Mouse (Mus musculus) ZHBTc4 (cell line): ENCODE measurements at regions not wholly inside any gene's neighbourhood (a gene's known extent, or its start where the extent isn't known, plus 50 kb on each side); places are given as distances from the start of the nearest gene placed in this dataset.

Experiments used
- DNase-seq: peaks from one replicate; pipeline ENCODE4 v3.0.0-alpha.2; 2011; ENCODE audit warnings: low read depth, low spot score

DNA sequence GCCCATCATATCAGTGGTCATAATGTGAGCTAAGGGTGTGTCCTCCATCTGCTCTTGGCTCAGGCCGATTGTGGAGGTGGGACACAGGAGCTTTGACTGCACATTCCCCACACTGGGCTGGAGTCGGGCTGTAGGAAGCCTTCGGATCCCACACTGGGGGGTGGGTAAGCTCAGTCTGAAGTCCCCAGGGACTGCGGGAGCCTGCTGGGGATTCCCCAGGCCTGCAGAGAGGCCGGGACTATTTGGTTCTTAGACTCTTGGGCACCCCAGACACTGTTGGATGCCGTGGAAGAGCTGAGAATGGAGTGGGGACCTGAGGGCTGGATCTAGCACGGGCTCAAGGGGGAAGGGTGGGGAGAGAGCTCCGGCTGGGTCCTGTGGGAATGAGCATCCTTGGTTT is 547.1 kb upstream of the Nrp1 start:
- DNase-seq, result no peak

DNA sequence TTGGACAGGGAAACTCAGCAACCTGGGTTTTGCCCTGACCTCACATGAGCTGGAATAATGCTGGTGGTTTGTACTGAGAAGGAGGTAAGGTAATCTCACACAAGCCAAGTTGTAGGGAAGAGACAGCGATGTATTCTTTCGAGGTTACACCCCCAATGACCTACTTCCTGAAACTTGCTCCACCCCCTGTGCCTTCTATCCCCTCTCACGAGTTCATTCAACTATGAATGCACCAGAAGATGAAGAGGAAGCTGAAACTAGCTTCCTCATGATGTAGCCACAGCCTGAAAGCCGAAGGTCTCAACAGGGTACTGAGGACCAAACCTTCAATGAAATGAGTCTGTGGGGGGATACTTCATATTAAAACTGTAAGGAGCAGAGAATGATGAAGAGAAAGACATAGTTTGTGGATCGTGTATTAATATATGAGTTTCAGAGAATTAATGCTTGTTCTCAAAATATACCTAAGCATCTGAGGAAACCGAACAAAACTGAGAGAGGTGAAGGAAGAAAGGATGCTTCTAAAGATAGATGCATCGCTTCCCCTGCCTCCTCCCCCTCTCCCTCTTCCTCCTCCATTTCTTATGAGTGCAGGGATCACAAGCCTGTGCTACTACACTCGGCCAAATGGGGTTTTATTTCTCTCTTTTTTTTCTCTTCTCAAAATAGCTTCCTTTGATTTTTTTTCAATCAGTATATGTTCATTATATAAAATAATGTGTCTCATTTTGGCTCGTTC is 543.5 kb upstream of the Nrp1 start:
- no peak for DNase-seq

DNA sequence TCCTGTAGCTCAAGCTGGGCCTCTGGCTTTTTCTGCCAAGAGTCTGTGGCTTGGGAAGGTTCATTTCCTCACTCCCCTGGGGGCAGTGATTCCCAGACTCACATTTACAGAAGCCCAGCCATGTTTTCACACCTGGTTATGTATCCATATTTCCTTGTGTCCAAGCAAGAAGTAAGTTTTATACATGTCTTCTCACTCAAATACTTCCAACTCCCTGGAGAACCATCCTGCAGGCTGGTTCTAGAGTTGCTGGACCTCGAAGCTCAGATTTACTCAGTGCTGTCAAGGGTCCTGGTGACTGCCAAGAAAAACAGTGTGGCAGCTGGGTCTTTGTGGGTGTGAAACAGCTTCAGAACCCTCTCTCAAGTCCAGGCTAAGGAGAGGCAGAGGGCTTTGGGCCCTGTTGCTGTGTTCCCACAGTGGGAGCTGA is 537.6 kb upstream of the Nrp1 start:
- no peak for DNase-seq

DNA sequence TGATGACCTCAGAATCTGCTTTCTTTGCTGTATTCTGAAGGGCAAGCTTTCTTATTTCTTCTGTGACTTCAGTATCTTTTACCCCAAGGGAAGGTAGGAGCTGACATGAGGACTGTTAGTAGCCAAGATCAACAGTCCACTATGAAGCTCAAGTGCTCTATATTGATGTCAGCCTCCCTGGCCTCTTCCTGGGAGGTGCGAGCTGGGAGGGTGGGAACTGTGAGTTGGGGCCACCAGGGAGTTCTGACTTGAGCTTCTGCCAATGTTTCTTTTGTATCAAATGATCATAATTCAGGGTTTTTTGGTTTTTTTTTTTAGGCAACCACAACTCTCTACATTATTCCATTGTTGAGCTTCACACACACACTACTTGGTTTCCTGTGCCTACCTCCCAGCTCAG is 536.8 kb upstream of the Nrp1 start:
- no peak for DNase-seq

DNA sequence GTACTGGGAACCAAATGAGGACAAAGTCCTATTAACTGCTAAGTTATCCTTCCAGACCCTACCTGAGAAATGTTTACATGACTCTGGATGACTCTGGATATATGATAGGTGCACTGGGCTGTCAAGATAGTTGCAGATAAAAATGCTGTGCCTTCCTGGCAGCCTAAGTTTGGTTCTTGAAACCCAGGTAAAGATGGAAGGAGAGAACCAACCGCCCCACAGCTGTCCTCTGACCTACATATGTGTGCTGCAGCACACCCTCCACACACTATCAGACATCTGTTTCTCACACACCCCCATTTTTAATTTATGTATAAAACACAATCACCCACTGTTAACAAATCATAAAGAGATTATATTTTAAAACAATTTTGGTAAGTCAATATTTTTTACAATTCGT is 533.4 kb upstream of the Nrp1 start:
- DNase-seq, result no peak

DNA sequence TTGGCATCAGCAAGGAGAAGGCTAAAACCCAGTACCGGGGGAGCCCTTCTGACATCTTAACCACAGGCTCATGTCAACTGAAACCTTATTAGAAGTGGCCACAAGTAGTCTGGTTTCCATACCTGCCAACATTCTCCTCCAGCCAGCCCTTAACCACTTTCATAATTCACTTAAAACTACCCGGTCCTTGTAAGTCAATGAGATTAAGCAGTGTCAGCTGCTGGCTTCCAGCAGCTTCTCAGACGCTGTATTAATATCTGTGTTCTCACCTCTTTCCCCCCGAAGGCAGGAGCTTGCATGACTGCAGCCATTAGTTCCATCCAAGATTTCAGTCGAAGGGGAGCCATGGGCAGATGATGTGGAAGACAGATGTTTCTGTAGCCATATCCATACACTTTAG is 530.6 kb upstream of the Nrp1 start:
- DNase-seq, result no peak

DNA sequence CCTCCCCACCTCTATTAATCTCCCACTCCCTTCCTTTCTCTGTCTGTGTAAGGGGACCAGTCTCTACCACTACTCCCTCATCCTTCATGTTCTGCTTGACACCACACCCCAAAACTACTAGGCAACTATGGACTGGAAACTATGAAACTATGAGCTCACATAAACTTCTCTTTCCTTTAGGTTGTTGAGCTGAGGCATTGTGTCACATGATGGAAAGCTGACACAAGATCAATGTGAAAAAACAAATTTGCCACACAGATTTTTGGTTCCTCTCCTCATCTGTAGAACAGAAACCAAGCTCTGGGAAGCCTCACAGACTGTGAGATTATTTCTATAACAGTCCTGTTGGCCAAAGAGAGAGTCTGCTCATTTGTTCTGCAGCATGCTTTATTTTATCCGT is 528.7 kb upstream of the Nrp1 start:
- DNase-seq, result no peak

DNA sequence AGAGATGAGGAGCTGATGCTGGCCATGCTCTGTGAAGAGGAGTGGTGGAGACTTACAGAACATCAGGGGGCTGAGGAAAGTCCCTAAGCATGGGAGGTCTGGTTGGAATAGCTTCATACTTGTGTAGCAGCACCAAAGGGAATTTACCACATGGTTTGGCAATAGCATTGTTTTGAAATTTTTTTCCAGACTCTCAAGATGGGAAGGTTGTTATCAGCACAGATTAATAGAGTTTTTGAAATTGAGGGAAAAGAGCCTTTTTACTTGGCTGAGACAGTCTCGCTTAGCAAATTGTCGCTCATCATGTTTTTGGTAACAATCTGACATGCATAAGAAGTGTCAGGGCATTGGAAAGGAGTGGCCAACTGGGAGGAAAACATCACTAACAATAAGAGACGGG is 524.4 kb upstream of the Nrp1 start:
- no peak for DNase-seq

DNA sequence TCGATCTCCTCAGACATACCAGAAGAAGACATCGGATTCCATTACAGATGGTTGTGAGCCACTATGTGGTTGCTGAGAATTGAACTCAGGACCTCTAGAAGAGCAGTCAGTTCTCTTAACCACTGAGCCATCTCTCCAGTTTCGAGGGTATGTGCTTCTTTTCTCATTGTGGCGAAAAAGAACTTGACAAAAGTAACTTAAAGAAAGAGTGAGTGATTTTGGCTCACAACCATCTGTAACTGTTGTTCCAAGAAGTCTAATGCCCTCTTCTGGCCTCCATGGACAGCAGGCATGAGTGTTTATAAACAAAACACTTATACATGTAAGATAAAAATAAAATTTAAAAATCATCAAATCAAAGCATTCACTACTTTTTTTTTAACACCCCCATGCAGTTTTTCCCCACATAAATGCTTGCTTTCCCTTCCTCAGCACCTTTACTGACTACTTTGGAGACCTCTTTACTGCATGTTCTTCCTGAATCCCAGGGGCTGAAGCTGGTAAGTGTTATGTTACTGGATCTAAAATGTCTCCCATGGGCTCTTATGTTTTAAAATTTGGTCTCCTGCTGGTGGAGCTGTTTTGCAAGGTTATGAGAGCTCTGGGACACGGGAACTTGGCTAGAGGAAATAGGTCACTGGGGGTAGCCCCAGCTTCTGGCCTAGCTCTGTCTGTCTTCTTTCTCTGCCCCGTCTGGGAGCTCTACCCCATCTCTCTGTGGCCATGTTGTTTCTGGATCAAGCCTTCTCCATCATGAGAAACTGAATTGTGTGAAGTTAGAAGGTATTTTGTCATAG is 521.8 kb upstream of the Nrp1 start:
- DNase-seq, result no peak

DNA sequence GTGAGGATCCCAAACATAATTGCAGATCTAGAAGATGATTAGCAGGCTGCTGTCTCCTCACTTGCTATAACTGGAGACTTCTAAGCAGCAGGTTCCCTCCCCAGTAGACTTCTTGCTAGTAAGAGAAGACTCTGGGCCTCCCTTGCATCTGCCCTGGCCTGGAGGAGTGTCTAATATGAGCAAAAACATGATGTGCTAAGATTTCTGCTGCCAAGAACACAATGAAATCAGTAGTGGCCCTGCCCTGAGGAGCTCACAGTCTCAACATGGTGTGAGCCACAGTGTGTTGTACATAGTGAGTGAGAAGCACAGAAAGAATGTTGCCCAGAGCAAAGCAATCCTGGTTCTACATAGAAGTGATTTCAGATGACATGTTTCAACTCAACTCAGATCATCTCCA is 520.1 kb upstream of the Nrp1 start:
- DNase-seq, result no peak

DNA sequence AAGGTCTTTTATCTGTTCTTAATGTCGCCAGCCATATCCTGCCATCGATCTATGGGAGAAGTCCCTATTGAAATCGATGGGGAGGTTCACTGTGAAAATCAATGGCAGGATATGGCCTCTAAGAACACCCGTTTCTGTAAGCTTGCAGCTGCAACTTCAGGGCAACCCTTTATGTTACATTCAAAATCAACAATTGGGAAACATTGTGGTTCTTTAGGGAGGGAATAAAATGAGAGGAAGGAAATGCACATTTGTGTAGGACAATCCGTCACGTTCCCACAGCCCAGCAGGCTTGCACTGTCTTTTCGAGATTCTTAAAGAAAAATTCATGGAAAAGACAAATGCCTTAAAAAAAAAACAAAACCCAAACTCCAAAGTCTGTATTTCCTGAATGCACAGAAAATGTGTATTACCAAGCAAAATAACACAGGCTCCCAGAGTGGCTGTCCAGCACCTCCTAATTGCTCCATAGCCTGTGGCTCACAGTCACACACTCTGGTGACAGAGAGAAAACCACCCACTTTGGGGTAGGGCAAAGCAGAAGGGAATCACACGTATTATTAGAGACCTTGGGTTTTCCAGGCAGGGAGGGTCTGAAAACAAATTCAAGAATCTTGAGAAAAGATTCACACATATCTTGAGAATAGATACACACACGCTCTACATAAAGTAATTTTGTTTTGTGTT is 510.9 kb upstream of the Nrp1 start:
- DNase-seq, result no peak

DNA sequence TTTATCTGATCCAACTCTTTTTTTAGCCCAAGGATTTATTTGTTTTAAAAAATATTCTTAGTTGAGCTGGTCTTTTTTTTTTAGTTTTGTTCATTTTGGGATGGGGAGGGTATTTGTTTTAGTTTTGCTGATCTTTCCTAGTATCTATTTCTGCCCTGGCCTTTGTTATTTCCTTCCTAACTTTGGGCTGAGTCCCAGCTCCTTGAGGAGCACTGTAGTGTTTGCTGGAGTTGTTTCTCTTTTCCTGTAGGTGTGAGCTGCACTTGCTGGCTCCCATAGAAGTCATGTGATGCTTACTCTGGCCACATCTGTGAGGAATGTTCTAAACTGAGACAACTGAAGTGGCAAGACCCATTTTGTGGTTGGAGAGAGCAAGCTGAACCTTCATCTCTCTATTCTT is 508.5 kb upstream of the Nrp1 start:
- DNase-seq, result no peak

DNA sequence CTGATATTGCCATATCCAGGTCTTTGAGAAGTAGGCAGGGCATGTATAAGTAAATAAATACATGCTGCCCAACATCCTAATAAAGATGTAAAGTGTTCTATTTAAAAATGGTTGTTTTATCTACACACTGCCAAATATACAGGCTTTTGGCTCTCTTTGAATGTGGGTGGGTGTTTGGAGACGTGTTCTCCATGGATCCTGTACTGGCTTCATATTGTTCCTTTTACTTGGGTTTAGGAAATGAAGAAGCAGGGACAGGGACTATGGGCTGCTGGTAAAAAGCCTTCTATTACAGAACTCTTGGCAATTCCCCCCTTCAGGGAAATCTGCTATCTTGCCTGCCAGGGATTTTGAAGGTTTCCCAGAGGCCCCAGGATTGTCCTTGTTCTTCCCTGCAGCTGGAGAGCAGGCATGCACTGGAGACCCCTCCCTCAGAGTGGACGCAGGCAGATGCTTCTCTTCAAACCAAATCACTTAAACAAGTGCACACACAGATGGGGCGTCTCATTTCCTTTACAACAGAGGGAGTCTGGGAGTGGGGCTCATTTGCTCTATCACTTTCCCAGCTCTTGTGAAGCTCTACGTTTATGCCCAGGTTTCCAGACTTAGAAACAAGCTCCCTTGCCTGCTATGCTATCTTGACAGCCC is 502.6 kb upstream of the Nrp1 start:
- DNase-seq, result no peak

DNA sequence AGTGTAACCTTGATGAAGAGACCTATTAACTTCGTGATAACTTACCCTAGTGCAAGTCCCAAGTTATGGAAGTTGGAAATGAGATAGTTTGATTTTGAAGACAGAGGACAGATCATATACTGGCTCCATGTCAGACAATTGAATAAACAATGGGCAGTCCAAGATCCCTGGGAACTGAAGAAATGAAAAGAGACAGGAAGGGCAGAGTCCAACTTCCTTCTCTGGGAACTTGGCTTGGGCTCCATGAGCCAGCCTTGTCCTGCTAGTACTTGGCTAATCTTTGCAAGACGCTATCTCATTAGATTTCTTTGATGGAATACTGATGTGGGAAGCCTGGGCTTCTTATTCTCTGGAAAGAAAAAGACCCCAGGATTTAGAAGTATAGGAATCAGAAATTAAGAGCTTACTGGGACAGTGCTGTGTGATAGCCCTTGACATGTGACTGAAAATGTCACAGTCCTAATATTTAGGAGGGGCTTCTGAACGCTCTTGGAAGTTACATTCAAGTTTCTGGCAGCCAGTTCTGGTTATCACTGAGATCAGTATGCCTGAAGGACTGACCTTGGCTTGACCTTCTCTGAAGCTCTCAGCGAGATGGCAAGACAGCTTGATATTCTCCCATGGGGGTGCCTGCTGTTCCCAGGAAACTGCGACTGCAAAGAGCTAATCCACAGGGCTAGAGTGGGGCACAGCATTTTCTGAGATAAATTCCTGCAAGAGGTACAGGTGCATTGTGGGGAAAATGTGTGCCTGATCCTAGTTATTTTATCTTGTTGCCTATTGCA is 501.9 kb upstream of the Nrp1 start:
- DNase-seq, result peak; percentile 7

DNA sequence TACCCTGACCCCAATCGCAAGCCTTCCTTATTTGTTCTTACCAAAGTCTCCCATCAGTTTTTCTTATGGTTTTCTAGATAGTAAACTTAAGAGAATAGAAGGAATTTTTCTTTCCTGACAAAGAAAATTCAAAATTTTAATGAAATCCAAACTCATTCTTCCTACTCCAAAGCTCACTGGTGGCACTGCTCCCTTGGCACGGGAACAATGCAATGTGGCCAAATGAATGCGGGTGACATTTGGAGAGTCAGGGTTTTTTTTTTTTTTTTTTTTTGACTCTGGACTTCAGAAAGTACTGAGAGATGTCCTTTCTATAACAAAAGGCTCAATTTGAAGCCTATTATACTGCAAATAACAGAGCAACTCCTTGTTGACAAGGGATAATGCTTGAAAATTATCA is 499.4 kb upstream of the Nrp1 start:
- DNase-seq, result no peak

DNA sequence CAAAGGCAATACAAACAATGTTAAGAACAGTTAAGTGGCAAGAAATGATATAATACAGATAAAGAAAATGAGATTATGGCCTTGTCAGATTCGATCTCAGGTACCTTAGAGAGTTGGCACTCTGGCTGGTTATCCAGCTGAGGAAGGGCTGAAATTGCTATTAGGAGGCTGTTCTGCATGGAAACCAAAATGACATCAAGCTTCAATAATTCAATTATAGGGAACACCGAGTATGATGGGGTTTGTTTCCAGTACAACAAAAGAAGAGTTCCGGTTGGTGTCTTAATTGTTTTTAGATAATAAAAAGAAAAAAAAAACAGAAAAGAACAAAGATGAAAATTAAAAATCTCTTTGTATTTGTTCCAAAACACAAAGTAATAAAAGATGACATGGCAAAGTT is 498.0 kb upstream of the Nrp1 start:
- no peak for DNase-seq

DNA sequence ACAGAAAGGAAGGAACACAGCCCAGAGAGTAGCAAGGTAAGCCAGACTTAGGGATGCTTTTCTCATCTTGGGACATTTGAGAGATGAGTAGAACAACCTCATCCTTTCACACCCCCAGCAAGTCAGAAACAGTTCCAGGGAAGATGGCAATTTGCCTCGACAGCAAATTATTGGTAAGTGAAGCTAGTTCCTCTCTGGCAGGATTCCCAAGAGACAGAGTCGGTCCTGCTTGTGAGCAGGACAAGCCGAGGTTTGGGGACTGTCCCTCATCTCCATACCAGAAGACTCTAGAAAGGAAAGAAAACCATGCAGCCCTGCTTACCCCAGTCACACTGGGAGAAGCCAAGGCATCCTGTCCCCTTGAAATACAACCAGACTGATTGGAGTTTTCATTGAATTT is 497.5 kb upstream of the Nrp1 start:
- no peak for DNase-seq

DNA sequence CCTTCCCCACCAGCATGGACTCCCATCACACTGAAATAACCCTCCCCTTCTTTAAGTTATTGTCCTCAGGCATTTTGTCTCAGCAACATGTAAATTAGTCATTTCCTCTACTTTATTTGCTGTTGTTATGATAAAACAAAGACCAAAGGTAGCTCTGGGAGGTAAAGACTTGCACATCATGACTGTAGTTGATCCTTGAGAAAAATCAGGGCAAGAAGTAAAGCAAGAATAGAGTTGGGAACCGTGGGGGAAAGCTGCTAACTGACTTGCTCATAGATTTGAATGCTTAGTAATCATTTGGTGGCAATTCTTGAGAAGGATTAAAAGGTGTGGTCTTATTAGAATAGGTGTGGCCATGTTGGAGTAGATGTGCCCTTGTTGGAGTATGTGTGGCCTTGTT is 473.8 kb upstream of the Nrp1 start:
- DNase-seq, result peak; percentile 77

DNA sequence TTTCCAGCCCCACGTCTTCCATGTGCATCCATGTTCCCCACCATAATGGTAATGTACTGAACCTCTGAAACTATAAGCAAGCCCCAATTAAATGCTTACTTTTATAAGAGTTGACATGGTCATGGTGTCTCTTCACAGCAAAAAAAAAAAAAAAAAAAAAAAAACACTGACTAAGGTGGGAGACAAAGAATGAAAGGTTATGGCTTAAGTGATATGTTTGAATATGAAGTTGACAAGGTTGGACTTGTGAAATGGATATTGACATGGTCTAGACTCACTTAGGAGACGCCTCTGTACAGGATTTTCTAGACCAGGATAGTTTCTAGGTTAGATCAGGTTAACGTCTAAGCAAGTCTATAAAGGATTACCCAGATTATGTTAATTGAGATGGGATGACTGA is 473.2 kb upstream of the Nrp1 start:
- no peak for DNase-seq

DNA sequence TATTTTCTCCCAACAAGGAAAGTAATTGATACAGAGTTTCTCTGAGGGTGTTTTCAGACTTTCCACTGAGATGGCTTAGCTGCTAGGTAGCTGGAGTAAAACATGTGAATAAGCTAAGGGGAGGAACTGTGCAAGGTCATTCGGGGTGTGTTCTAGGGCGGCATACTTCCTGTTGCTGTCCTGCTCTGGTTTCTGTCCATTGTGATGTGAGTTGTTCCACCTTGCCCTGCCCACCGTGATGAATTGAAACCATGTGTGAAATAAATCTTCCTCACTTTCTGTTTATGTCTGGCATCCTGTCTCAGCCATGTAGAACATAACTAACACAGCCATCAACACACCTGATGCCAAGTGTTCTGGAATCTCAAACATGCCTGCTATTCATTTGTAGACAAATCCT is 472.6 kb upstream of the Nrp1 start:
- peak; percentile 28 for DNase-seq

DNA sequence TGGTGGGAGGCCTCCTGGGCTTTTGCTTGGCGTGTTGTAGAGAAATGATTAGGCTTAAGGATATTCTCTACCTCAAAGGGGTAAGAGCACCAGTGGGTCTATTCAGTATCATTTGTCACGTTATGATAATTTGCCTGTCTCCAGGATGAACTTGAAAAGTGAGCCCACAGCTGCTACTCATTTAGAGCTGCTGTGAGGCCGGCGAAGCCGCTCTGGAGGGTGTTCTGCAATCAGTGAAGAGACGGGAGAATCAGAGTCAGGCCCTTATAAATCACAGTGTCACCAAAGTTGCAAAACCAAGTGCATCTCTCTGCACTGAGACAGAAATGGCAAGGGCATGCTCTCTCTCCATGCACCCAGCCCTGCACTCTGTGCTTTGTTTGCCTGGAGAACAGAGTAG is 467.7 kb upstream of the Nrp1 start:
- no peak for DNase-seq

DNA sequence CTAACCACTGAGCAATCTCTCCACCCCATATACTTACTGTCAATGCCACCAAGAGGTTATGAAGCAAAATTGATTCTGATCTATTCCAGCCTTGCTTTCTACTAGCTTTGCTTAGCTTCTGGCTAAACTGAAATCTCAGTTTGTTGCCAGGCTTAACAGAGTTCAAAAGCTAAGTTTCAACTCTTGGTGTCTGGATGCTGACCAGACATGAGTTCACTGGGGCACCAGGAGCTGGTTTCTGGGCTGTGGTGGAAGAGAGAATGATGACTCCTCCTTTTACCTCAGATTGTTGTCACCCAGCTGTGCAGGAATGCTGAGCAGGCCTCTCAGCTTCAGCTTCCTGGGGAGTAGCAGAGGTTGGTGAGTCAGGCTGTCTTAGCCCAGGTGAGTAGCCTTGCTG is 464.1 kb upstream of the Nrp1 start:
- no peak for DNase-seq
